Mouse (Mus musculus): ENCODE results near the gene Fam102a. TPM values are rescaled to one million over a fixed set of nuclear protein-coding genes. Genes with fewer than 3 reads are reported as not detected.

The Fam102a gene
- polyA plus RNA-seq, 3 experiments from 2014 or later = 40.7 to 52.4 (median 50.7) TPM

DNA sequence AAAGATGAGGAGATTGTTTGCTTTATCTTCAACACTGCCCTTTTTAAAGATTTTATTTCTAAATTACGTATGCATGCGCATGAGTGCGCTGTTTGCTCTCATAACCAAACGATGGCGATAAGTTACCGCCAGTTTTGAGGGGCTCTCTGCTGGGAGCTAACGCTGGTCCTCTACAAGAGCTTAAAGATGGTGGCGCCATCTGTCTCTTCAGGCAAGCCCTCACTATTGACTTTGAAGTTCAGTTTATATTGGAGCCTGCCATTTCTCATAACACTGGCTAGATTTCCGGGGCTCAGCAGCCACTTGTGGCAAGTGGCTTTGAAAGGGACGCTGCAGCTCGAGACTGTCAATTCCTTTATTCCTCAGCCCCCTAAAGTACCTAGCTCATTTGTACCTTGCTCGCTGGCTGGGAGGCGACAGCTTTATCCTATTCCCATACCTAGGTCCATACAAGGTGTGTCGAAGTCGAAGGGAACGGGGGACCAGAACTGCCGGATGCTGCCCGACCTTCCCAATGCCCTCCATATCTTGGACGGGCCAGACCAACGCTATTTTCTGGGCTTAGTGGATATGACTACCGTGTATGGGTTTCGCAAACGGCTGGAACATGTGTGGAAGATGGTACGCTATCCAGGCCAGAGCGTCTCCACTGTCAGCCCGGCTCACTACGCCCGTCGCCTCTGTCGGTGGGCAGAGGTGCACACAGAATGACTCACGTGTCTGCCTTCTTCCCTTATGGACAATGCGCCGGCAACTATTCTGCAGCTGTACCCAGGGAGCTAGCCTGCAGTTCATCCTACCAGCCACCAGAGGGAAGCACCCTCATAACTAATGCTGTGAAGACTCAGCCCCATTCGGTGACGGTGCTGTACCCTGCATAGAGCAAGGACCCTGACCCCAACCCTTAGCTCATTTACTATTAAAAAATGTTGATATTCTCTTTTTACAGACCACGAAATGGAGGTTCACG, 48.0 kb downstream of the Fam102a start:
- ATAC-seq = peak; percentile 54

DNA sequence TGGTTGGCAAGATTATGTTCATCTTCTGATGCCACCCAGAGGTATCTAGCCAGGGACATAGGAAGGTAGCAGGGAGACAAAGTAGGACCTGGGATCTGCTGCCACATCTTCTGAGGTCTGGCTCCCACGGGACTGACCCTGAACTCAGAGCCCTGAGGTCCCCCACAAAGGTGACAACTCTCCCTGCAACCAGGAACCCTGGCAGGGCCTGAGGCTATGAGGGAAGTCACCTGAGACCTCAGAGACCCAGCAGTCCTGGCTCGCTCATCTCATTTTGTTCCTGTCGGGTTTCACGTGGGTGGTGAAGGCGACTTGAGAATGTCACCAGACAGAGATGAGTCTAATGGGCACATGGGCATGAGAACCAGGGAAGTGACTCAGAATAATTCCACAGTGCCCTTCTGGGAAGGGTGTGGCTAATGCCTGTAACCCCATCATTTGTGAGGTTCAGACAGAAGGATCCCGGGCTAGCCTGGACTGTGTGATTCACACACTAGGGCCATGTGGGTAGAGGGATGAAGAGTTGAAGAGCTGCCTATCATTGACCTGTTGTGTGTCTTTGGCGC, 50.1 kb downstream of the Fam102a start:
- ATAC-seq = no peak

DNA sequence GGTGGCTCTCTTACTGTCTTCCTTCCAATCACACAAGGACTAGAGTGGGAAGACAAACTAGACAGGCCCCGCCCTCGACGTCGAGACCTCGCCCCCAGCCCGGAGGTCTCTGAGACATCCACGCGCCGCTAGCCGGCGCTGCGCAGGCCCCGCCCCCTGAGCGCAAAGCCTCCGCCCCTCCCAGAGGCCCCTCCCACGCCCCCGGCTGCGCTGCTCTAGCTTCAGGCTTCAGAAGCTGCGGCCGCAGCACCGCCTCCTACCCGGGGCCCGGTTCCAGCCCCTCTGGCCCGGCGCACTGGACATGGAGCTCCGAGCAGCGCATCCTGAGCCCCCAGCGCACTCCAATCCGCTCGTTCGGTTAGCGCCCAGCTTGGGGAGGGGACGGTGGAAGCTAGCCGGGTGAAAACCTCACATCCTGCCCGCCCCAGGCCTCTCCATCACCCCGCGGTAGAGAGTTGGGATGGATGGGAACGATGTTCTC, 51.8 kb downstream of the Fam102a start, which contains the start of gene St6galnac4:
Gene St6galnac4 (plus strand): TSS at position 225 of the 481 bp plus-strand sequence.
- peak; percentile 82 for ATAC-seq

DNA sequence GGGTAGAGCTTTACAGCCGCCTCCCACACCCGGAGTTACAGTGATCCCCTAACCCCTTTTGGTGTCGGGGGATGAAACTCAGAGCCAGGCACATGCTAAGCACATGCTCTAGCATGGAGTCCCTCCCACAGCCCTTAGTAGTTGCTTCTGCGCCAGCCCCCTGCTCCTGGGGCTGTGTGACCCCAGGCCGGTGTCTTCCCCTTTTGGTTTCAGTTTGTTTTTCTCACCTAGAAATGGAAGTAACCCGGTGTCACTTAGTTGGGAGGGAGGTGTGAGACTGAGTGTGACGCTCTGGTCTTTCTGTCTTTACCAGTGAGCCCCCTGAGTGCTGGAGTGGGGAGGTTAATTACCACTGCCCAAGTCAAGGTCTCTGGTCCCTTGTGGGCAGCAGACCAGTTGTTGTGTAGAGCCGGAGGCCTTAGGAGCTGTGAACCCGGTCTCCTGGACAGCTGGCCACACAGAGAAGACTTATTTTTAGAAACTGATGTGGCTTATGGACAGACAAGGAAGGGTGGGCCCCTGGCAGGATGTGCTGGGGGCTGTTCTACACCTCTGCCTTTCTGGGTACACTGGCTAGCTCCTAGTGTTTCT, 52.7 kb downstream of the Fam102a start:
- ATAC-seq = peak; percentile 33

DNA sequence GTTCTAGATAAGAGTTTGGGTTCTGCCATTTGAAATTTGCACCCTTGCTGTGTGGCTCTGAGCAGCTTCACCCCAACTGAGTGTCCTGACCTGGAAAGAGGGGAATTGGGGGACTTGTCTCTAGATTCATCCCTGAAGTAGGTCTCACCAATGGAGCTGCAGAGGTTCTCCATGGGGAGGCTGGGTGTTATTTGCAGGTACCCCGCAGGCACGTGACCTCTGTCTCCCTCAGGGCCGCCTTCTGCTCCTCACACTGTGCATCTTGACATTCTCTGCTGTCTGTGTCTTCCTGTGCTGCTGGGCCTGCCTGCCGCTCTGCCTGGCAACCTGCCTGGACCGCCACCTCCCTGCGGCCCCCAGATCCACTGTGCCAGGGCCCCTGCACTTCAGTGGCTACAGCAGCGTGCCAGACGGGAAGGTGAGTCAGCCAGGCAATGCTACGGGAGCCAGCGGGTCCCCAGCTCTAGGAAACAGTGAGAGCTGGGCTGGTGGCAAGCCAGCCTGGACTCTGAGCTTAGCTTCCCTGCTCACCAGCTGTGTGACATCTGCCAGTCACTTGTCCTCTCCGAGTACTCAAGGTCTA, 54.2 kb downstream of the Fam102a start:
- ATAC-seq = no peak

DNA sequence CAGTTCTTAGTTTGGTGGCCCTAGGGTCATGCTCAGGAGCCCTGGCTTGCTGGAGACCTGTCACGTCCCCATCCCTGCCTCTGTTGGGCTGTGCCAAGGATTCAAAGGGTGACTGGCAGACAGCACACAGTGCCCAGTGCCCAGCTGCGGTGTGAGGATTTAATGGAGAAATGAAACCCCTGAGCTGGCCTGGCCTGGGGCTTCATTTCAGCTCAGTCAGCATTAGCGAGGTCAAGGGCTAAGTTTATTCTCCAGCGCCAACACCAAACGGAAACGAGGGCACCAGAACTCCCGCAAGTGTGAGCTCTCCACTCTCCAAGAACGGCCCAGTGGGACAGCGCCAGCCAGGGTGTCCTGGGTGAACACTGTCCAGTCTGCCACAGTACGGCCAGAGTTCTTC, 55.1 kb downstream of the Fam102a start:
- ATAC-seq = no peak

DNA sequence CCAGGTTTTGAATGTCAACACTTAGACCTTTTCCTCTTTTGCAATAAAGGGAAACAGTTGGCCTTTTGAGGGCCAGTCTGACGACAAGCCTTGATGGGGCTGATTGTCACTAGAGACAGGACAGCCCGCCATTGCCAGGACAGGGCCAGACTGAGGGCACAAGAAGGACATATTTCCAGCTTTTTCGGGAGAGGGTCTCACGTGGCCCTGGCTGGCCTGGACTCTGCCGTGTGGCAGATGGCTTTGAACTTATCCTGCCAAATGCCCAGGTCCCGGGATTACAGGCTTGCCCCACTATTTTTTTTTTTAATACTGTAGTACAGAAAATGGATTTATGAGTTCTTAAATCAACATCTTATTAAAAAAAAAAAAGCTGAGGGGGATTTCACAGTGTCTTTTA, 56.1 kb downstream of the Fam102a start:
- ATAC-seq = no peak

DNA sequence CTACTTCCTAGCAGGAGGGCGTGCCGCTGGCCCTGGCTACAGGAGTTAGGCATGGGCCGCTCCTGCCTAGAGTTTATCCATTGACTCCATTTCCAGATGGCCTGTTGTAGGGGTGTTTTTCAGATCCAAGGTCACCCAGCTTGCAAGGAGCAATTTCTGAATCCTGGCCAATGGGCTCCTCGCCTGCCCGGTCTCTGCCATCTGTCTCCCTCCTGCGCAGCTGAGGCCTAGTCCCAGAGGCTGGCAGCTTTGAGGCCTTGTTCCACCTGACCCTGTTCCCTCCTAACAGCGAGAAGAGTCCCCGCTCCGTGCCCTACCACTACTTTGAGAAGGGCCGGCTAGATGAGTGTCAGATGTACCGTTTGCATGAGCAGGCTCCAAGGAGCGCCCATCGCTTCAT, 61.6 kb downstream of the Fam102a start:
- no peak for ATAC-seq

DNA sequence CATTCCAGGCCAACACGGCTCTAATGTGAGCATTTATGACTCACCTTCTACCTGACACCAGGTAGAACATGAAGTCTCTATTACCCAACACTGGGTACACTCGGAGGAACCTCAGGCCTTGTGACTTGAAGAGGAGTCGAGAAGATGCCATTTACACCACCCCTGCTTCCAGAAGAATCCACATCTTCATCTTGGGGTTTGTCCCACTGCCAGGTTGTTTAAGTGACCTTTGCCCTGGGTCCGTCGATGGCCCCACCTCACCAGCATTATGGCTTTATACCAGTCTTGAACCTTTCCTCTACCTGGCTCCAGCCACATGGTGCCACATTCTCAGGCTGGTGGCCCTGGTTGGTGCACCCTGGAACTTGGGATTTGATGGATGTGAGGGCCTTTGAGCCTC, 62.1 kb downstream of the Fam102a start:
- ATAC-seq = no peak

DNA sequence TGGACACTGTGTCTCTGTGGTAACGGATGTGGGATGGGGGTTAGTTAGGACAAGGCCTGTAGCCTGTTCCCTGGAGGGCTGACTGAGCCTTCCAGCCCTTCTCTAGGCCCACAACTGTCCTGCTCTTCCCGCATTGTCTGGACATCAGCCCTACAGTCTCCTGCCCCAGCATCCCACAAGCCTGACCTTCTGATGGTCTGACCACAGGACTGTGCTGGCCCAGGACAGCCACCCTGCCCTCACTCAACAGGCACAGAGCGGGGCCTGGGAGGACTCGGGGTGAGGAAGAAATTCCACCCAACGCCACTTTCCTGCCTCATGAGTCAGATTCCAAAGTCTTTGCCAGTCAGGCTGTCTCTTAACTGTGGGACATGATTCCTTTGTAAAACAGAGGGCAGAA, 62.6 kb downstream of the Fam102a start:
- ATAC-seq = no peak

DNA sequence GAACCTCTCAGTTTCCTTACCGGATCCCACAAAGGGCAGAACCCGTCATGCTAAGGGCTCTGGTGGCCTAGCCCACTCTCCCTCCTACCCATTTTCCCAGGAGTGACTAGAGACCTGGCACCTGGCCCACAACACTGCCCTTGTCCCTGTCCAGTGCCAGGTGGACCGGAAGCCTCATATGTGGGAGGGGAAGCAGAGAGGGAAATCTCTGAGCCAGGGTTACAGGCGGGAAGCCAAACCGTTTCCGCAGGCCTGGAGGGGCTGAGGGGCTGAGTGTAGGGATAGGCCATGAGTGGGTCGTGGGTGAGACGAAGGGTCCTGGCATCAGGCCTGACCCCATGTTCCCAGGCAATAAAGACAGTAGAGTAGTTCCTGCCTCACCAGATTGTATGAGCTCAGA, 63.4 kb downstream of the Fam102a start:
- no peak for ATAC-seq

DNA sequence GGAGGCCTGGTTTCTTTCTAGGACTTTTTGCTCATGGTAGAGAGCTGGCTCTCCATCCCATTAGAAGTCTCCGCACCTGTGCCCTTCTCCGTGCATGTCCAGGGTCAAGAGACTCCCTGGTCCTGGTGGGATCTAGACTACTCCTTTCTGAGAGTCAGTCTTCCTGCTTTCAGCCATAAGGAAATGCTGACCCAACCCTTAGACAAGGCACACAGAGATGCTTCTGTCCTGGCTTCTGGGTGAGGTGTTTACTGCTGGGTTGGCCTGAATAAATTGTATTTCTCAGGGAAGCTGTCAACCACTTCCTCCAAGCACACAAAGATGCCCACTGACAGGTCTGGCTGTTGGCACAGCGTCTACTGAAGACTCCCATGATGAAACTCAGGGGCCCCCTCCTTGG, 64.3 kb downstream of the Fam102a start, which contains the start of gene St6galnac6:
Gene St6galnac6 (plus strand): TSS at position 301 of the 400 bp plus-strand sequence.
- no peak for ATAC-seq

DNA sequence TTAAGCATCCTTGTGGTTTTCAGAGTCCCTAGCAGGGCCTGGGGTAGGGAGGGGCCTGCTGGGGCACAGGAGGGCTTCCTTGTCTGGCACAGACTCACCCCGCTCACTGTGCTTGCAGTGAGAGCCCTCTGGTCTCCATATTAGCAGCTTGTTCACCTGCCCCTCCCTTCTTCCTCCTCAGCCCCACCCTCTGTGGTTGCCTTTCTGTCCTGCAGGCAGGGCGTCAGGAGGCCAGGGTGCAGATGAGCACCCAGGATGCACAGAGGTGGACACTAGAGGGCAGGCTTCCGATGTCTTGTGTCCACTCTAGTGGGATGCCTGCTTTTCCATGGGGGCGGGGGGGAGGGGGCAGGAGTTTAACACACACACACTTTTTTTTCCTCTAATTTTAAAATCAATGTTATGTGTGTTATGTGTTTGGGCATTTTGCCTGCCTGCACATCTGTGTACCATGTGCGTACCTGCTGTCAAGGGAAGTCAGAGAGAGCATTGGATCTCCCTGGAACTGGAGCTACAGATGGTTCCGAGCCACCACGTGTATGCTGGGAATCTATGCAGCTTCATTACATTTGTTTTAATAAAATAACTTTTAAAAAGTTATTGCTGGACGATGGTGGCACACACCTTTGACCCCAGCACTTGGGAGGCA, 66.4 kb downstream of the Fam102a start:
- peak; percentile 58 for ATAC-seq

DNA sequence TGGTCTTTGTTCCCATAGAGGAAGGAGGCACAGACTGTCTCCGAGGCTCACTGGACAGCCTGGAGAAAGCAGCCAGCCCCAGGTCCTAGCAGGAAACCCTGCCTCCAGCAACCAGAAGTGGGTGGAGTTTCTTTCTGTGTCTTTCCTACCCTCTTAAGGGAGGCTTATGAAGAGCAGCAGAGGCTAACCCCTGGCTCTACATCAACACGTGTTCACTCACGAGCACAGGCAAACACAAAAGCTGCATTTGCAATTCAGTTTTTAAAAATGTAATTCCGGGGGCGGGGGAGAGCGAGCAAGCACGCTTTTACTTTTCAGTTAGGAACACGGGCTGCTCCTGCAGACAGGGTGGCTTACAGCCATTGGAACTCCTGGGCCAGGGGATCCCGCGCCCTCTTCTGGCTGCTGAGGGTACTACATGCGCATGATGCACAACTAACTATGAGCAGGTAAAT, 67.5 kb downstream of the Fam102a start:
- ATAC-seq = peak; percentile 58

DNA sequence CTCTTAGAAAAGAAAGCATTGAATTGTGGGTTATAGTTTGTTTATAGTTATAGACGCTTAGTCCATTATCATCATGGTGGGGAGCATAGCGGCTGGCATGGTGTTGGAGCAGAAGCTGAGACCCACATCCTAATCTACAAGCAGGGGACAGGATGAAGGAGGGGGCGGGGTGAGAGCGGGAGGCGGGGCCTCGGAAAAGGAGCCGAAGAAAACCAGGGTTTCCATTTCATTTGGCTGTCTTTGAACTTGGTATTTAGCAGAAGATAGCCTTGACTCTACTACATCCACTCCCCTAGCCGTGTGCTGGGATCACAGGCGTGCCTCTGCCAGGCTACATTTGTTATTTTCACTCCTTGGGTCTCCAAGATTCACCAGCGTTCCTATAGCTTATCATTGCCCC, 69.5 kb downstream of the Fam102a start:
- no peak for ATAC-seq

DNA sequence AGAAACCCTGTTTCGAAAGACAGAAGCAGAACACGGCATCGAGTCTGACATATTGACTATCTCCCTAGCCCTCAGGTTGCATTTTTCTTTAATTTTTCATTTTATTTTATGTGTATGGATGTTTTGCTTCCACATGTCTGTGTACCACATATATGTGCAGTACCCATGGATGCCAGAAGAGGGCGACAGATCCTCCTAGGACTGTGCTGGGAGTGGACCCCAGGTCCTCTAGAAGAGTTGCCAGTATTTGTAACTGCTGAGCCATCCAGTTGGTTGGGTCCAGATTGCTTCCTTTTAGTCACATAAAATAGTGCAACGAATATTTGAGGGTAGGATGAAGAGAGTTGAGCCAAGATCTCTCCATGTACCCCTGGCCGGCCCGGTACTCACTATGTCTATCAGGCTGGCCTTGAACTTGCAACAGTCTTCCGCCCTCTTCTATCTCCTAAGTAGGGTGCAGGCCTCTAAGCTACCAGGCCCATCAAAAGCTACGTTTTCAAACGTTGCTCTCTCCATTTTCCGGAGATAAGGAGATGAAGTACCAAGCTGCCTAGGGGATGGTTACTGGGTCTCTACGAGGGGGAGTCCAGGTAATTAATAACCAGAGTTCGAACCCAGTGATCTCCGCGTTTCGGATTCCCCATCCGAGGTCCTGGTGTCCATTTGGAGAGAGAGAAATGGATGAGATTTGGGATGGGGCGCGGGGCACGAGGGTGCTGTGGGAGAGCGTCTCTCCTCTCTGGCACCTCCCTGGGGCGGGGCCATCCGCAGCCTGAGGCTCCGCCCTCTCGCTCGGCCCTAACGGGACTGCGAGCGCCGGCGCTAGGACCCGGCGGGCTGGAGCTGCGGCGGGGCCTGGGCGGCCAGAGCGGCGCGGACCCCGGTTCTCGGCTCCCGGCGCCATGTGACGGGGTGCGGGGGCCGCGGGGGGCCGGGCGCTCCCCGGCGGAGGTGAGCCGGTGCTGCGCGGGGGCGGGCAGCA, 71.3 kb downstream of the Fam102a start:
- peak; percentile 62 for ATAC-seq

DNA sequence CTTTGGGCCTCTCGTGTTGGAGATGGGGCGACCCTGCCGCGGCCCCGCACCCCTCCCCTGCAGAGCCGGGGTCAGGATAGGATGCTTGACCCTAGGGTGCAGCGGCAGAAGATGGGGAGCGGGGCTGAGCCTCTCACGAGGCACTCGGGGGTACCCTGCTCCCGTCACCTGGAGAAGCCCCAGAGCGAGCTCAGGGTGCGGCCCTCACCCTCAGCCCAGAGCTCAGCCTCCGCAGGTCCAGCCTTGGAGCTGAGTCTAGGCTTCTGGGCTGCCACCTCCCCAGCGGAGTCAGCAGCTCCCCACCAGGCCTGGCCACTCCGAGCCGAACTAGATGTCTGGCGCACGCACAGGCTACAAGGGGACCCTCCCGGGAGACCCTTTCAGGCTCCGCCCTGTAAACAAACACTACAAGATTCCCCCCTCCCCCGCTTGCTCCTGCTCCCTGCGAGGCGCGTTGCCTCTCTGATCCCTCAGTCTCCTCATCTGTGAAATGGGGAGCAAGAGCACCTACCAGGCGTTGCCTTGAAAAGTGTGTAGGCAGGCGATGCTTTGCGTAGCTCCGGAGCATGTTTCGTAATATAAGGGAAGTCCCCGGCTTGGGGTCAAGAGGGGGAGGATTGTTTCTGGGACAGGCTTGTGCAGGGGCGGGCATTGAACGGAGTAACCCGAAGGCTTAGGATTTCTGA, 72.3 kb downstream of the Fam102a start:
- peak; percentile 39 for ATAC-seq

DNA sequence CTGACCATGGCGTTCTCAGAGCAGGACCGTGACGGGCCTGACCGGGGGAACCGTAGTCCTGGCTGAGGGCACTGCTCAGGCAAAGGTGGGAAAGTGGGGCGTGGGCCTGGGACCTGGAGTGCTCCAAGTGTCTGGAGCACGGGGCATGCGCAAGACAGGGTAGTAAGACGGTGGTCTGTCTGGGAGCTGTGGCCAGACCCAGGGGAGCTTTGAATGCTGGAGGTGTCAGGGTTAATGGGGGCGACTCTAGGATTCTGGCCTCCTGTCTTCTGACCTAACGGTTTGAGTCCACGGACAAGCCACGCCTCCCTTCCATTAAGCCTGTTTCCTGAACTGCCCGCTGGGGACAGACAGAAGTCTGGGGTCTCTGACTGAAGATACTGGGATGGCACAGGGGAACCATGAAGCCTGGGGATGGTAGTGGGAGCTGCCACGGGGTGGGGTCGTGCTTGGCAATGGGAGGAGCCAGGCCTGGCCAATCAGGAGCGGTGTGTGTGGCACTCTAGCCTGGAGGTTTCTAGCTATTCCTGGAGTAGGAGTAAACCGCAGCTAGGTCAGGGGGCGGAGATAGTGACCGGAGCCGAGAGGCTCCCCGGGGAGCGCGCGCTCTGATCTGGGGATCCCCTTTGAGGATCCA, 73.1 kb downstream of the Fam102a start:
- ATAC-seq = peak; percentile 39

DNA sequence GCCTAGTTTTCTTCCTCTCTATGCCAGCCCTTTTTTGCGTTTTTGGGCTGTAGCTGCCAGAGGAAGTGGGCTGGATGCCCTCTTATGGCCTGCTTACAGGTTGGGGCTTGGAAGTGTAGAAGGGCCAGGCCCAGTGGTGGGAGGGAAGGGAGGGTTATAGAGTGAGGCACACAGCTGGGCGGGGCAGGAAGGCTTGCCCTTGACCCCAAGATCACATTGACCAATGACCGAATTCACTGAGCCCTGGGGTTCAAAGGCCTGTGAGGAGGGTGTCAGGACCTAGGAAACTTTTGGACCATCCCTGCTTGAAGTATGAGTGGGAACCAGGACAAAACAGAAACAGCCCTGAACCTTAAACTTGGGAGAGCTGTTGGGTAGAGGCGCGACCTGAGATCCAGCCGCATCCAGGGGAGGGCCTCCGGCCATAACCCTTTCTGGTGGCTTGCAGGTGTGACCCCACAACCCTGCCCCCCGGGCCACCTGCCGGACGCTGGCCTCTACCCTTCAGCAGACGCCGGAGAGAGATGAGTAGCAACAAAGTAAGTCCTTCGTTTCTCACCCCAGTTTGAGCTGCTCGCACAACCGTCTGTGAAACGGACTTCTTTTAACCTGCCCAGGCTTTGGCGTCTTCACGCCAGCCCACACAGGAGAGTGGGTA, 73.8 kb downstream of the Fam102a start:
- no peak for ATAC-seq

All from inflammation-experienced regulatory T-cells, adult 6 months (primary cell).